Mouse (Mus musculus) megakaryocyte, embryonic 14.5 days (primary cell): ENCODE measurements at regions not wholly inside any gene's neighbourhood (a gene's known extent, or its start where the extent isn't known, plus 50 kb on each side); places are given as distances from the start of the nearest gene placed in this dataset.
A peak's percentile ranks its signal among the peaks of the same experiment; 100 is the strongest.

ENCODE experiments used
- H3K27me3 ChIP-seq: replicated peaks from 2 replicates; pipeline ENCODE3; 2012; ENCODE audit warnings: inconsistent platforms
- H3K36me3 ChIP-seq: replicated peaks from 2 replicates; pipeline ENCODE3; 2012; ENCODE audit warnings: low read length, inconsistent platforms, mixed read lengths
- H3K4me1 ChIP-seq: 2 replicates; pipeline ENCODE4 v1.6.1; 2012; ENCODE audit warnings: inconsistent platforms
- H3K4me3 ChIP-seq: replicated peaks from 2 replicates; pipeline ENCODE3; 2012; ENCODE audit warnings: moderate library complexity, mild to moderate bottlenecking, inconsistent platforms
- H3K9me3 ChIP-seq: 2 replicates; pipeline ENCODE4 v1.6.1; 2012; ENCODE audit warnings: inconsistent platforms
- FLI1 ChIP-seq: IDR thresholded peaks from 2 replicates; pipeline ENCODE4 v1.6.1; 2012; ENCODE audit warnings: low read length, inconsistent platforms, mixed read lengths
- GATA1 ChIP-seq: IDR thresholded peaks from 3 replicates; pipeline ENCODE4 v1.6.1; 2012; ENCODE audit warnings: mixed read lengths, low read length, inconsistent platforms, borderline replicate concordance

DNA sequence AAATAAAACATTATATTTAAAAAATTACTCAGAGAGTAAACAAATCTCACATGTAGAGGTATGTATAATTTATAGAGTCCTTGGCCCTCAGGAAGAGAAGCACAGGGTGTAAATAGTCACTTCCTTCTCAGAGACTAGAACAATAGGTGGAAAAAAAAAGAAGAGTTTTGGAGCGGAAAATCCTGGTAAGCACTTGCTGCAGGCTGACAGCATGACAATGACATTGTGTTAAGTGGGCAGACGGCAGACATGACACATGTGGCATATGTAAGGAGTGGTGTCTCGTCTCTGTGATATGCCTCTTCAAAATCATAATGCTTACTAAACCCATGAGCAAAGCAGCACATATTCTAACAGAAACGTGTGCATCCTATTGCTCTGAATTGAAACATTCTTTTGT is 1126.7 kb downstream of the Car8 start:
- Histone ChIP-seq H3K4me3 (no peak overlapping the region), H3K9me3 (no peaks in the 10 kb centered on the region), H3K36me3 (no peaks in the 10 kb centered on the region), H3K27me3 (no peaks in the 10 kb centered on the region), H3K4me1 (no peaks in the 10 kb centered on the region)
- TF ChIP-seq FLI1 (no peak), GATA1 (no peak)

DNA sequence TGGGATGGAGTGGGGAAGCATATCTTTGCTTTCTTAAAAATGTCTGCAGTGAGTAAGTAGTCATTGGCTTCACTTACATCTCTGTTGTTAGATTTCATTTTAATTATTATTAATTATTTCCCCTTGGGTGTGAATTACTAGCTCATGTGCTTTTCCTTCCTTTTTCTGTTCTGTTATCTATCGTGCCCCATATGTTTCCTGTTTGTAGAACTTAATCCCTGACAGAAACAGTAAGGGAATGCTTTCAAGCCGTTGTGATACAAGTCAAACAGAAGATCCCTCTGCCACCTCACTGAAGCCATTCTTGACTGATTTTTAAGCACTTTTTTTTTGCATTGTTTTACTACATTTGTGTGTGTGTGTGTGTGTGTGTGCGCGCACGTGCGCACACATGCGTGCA is 1145.9 kb downstream of the Car8 start:
- peak overlapping the region; percentile 54 for H3K4me3 ChIP-seq
- TF ChIP-seq GATA1 (no peak), FLI1 (no peak)
- H3K9me3 ChIP-seq, result peaks cover 6% of the 10 kb centered on the region; the same call in 1 of the 2 replicates
- no peaks in the 10 kb centered on the region for H3K36me3 ChIP-seq
- H3K27me3 ChIP-seq, result no peaks in the 10 kb centered on the region
- H3K4me1 ChIP-seq, result peaks cover 26% of the 10 kb centered on the region

DNA sequence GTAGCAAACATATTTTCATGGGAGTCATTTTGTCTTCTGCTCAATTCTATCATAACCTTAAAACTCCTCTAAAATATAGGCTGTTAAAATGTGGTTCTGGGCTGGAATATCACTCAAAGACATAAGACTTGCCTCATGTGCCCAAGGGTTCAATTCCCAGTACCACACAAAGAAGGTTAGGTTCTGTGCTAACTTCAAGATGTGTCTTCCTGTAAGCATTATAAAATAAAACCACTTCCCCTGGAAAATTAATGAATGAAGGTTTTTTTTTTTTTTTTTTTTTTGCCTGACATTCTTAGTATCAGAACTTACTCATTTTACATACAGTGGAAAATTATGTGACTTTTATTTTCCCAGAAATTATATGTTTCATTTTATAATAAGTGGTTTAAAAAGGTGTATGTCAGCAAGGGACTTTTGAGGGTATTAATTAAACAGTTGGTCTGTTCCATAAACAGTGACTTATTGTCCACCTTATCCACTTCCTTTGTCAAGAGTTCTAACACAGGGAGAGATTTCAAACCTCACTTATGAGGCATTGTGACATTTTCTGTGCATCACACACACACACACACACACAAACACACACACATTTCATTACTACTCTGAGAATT is 1147.5 kb downstream of the Car8 start:
- Histone ChIP-seq H3K4me3 (no peak overlapping the region), H3K36me3 (no peaks in the 10 kb centered on the region), H3K4me1 (peaks cover 26% of the 10 kb centered on the region), H3K27me3 (no peaks in the 10 kb centered on the region), H3K9me3 (peaks cover 18% of the 10 kb centered on the region)
- TF ChIP-seq GATA1 (no peak), FLI1 (no peak)
